Mouse (Mus musculus) neural tube, embryonic 14.5 days (tissue): ENCODE results near the gene Sgpp2. TPM values are rescaled to one million over a fixed set of nuclear protein-coding genes. Genes with fewer than 3 reads are reported as not detected.

Experiments
- ATAC-seq: fragments of 200-750 bp; cut with Nextera tagmentation; 2 replicates; pipeline ENCODE4 v1.8.0; 2017; ENCODE audit warnings: low read depth, mild to moderate bottlenecking, moderate TSS enrichment, moderate library complexity
- H3K27ac ChIP-seq: fragments of 300-500 bp; sonication (generic); 2 replicates; pipeline ENCODE4 v1.5.1; 2014; ENCODE audit warnings: low read depth, mild to moderate bottlenecking, control low read depth, low read length, moderate library complexity, mixed read lengths
- H3K27me3 ChIP-seq: fragments of 300-500 bp; sonication (generic); 2 replicates; pipeline ENCODE4 v1.6.1; 2014; ENCODE audit warnings: low read length; ENCODE audit not compliant: control insufficient read depth, insufficient read depth
- H3K36me3 ChIP-seq: fragments of 300-500 bp; sonication (generic); 2 replicates; pipeline ENCODE4 v1.6.1; 2014; ENCODE audit warnings: low read length, mixed read lengths; ENCODE audit not compliant: control insufficient read depth, insufficient read depth
- H3K4me1 ChIP-seq: fragments of 300-500 bp; sonication (generic); 2 replicates; pipeline ENCODE4 v1.6.1; 2014; ENCODE audit warnings: low read length; ENCODE audit not compliant: control insufficient read depth, insufficient read depth
- H3K4me2 ChIP-seq: fragments of 300-500 bp; sonication (generic); 2 replicates; pipeline ENCODE4 v1.6.1; 2014; ENCODE audit warnings: mild to moderate bottlenecking, low read depth, low read length, control low read depth
- H3K4me3 ChIP-seq: fragments of 300-500 bp; sonication (generic); 2 replicates; pipeline ENCODE4 v1.5.1; 2014; ENCODE audit warnings: low read depth, low read length, control low read depth, mixed read lengths
- H3K9ac ChIP-seq: fragments of 300-500 bp; sonication (generic); replicated peaks from 2 replicates; pipeline ENCODE4 v1.6.1; 2014; ENCODE audit warnings: low read depth, mild to moderate bottlenecking, control low read depth, low read length, mixed read lengths
- H3K9me3 ChIP-seq: fragments of 300-500 bp; sonication (generic); 2 replicates; pipeline ENCODE4 v1.6.1; 2016; ENCODE audit warnings: low read length; ENCODE audit not compliant: control insufficient read depth
- WGBS: fragments of 180-500 bp; shearing (Covaris S2); extraction: QIAGEN DNeasy Blood & Tissue Kit; methylation state at CpG from one replicate; pipeline ENCODE4 v1.1.7; 2014; 5-methylcytosine and 5-hydroxymethylcytosine counted together
- polyA plus RNA-seq: library from polyadenylated mRNA; unstranded; fragments of >200 nt; fragmentation: Nextera tagmentation; extraction: Ambion mirVana; gene quantifications from 2 replicates; pipeline ENCODE4 v1.2.1, GENCODE M21; 2014

The Sgpp2 gene
- polyA plus RNA-seq, 1 experiment from 2014 or later: 1.6 TPM

DNA sequence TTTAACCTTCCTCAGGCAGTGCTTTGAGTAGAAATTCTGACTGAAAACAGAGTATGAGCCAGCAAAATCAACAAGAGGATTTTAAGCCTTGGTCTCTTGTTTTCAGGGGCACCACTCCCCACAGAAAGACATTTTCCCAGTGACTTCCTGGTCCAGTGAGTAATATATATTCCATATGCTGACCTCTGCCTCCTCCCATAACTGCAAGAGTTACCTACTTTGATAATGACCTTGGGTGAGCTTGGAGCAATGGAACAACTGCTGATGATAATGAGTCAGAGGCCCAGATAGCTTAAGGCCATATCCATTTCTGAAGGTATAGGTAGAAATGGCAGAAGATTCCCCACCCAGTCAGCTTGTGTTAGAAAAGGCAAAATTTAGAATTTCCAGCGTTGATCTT, 43.1 kb downstream of the Sgpp2 start:
- no peak for ATAC-seq
- H3K27me3 ChIP-seq: no peaks in the 10 kb centered on the region
- no peak overlapping the region for H3K9ac ChIP-seq

DNA sequence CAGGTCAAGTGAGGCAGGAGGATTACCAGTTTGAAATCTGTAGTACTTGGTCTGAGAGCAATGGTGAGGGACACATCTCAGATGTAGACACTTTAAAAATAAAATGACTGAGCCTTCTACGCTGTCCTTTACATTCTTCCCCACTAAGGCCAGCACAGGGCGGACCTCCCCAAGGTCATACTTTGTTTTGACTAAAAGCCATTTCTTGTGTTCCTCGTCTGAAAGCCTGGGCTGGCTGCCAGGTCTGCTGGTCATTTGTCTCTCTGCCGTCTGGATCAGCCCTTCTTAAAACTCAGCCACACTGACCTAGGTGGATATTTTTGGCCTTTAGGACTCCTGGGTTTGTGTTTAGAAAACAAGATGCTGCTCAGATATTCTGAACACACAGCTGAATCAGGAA, 45.0 kb downstream of the Sgpp2 start:
- Histone ChIP-seq H3K9ac (no peak overlapping the region), H3K9me3 (no peaks in the 10 kb centered on the region), H3K4me3 (no peak overlapping the region), H3K4me2 (no peak overlapping the region), H3K27ac (no peak overlapping the region), H3K4me1 (no peaks in the 10 kb centered on the region), H3K27me3 (no peaks in the 10 kb centered on the region), H3K36me3 (no peaks in the 10 kb centered on the region)
- no peak for ATAC-seq
- WGBS: 28% methylated on average over 4 of the region's 4 CpGs

More for the DNA sequence above, 43.1 kb downstream of the Sgpp2 start:
- Histone ChIP-seq H3K36me3 (no peaks in the 10 kb centered on the region), H3K9me3 (no peaks in the 10 kb centered on the region), H3K4me3 (no peak overlapping the region), H3K27ac (no peak overlapping the region), H3K4me1 (no peaks in the 10 kb centered on the region), H3K4me2 (no peak overlapping the region)
- 68% methylated on average over 1 of the region's 1 CpGs for WGBS

DNA sequence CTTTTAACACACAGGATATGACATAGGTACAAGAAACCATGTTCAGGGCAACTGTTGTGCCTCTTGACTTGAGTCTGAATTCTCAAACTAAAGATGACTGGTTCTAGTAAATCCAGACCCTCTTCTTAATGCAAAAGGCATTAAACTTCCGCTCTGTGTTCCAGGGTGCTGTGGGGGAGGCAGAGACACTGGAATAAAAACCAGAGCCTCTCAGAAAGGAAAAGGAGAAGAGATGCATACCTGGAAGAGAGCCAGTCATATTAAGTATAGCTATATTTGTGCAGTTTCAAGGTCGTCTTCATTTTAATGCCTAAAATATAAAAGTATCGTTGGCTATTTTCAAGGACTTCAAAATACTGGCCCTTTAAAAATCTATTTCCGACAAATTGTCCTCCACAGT, 47.3 kb downstream of the Sgpp2 start:
- H3K4me2 ChIP-seq: no peak overlapping the region
- no peaks in the 10 kb centered on the region for H3K36me3 ChIP-seq
- H3K9me3 ChIP-seq: no peaks in the 10 kb centered on the region
- H3K4me1 ChIP-seq: no peaks in the 10 kb centered on the region
- H3K27ac ChIP-seq: no peak overlapping the region
- no peak overlapping the region for H3K4me3 ChIP-seq
- no peak overlapping the region for H3K9ac ChIP-seq
- 92% methylated on average over 4 of the region's 4 CpGs for WGBS
- no peak for ATAC-seq
- H3K27me3 ChIP-seq: no peaks in the 10 kb centered on the region

DNA sequence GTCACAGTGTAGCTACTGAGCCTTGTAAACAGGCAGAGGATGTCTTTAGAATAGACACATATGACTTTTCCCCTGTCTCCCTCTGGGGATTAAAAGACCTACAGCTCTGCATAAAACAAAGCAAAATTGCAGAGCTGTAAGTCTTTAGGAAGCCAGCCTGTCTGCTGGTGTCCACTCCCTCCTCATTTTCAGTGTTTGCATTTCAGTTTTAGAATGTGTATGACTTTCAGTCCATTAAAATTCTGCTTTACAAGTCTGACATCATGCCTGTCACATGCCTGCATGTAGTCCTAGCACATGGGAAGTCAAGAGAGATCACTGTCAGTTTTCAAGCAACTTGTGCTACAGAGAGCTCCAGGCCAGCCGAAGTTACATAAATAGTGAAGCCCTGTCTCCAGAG, 47.7 kb downstream of the Sgpp2 start:
- 85% methylated on average over 1 of the region's 1 CpGs for WGBS
- no peaks in the 10 kb centered on the region for H3K36me3 ChIP-seq

DNA sequence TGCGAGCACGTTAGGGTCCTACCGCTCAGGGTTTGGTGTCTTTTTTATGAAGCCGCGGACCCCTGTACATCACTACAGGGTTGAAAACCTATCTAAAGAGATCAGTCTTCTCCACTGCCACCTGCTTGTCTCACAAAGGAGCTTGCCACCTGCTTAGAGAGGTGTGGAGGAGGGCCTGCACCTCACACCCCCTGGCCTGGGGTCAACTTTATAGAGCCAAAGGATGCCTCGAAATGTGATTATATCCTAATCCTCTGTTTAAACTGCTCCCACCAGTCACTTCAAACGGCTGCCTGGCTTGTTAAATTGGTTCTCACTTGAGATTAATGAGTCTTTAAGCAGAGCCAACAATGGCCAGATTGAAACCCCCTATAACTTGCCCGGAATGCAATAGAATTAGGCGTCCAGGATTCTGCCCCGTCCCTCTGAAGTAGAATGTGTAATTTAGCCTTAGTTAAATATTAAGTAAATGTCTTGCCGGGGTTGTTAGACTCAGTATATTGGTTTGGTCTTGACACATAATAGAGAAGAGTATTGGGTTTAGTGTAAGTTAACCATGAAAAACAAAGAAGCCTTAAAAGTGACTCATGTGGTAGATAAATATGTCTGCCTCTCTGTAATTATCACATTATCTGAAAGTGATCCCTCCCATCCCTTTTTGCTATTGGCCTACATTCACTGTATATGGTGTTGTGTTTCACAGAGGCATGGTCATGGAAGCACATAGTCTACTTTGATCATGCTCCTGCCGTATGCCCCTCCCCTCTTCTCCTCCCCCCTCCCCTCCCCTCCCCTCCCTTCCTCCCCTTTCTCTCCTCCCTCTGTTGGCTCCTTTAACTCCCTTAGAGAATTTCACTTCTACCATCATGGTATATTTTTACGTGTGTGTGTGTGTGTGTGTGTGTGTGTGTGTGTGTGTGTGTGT, 54.1 kb downstream of the Sgpp2 start:
- H3K9ac ChIP-seq: no peak overlapping the region
- no peak for ATAC-seq
- H3K27ac ChIP-seq: no peak overlapping the region
- 40% methylated on average over 13 of the region's 13 CpGs for WGBS
- no peaks in the 10 kb centered on the region for H3K36me3 ChIP-seq
- H3K4me1 ChIP-seq: no peaks in the 10 kb centered on the region
- H3K4me2 ChIP-seq: no peak overlapping the region
- no peaks in the 10 kb centered on the region for H3K9me3 ChIP-seq
- no peaks in the 10 kb centered on the region for H3K27me3 ChIP-seq
- H3K4me3 ChIP-seq: no peak overlapping the region

More for the DNA sequence above, 47.7 kb downstream of the Sgpp2 start:
- no peaks in the 10 kb centered on the region for H3K4me1 ChIP-seq
- H3K27ac ChIP-seq: no peak overlapping the region
- ATAC-seq: no peak
- H3K9me3 ChIP-seq: no peaks in the 10 kb centered on the region
- H3K4me2 ChIP-seq: no peak overlapping the region
- no peak overlapping the region for H3K9ac ChIP-seq
- H3K27me3 ChIP-seq: no peaks in the 10 kb centered on the region
- H3K4me3 ChIP-seq: no peak overlapping the region

DNA sequence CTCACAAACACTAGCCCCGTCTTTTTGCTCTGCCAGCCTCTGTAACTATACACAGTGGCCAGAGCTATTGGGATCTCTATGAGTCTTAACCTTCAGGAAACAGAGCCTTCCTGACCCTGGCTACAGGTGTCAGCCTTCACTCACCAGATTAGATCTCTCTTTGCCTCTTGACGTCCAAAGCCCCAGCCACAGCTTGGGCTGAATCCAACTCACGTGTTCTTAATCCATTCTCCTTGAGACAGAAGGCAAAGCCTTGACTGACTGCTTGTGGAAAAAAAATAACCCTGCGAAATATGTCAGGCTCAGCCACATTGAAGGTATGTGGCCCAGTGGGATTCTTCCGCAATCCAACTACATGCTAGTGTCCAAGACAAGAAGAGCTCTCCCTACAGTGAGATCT, 57.7 kb downstream of the Sgpp2 start:
- Histone ChIP-seq H3K27me3 (no peaks in the 10 kb centered on the region), H3K9ac (no peak overlapping the region), H3K27ac (no peak overlapping the region), H3K4me2 (no peak overlapping the region), H3K36me3 (no peaks in the 10 kb centered on the region), H3K9me3 (0 out of 2 replicates have a peak, but pooled peaks cover 4% of the 10 kb centered on the region), H3K4me3 (no peak overlapping the region), H3K4me1 (no peaks in the 10 kb centered on the region; the same call in 1 of the 2 replicates)
- WGBS: 81% methylated on average over 5 of the region's 5 CpGs
- ATAC-seq: no peak

DNA sequence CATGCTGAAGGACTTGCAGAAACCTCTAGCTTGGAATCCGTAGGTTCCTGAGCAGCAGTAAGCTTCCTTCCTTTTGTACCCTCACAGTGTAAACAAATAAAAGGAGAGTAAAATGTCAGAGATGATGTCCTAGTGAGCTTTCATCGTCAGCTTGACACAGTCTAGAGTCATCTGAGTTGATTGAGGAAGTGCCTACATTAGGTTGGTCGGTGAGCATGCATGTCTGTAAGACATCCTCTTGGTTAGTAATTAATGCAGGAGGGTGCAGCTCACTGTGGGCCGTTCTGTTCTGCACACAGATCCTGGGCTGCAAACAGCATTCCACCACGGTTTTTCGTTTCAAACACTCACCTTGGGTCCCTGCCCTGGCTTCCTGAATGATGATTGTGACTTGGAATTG, 60.0 kb downstream of the Sgpp2 start:
- WGBS: 56% methylated on average over 6 of the region's 6 CpGs
- H3K9ac ChIP-seq: no peak overlapping the region
- H3K9me3 ChIP-seq: 0 out of 2 replicates have a peak, but pooled peaks cover 6% of the 10 kb centered on the region
- H3K36me3 ChIP-seq: no peaks in the 10 kb centered on the region
- H3K4me1 ChIP-seq: no peaks in the 10 kb centered on the region; the same call in 1 of the 2 replicates
- no peak for ATAC-seq
- no peaks in the 10 kb centered on the region for H3K27me3 ChIP-seq
- no peak overlapping the region for H3K27ac ChIP-seq
- no peak overlapping the region for H3K4me3 ChIP-seq
- no peak overlapping the region for H3K4me2 ChIP-seq

- ATAC-seq: no peak; the same call in 1 of the 2 replicates
- no peaks in the 10 kb centered on the region for H3K27me3 ChIP-seq
- WGBS: 77% methylated on average over 2 of the region's 2 CpGs
- no peaks in the 10 kb centered on the region for H3K36me3 ChIP-seq
- H3K4me2 ChIP-seq: no peak overlapping the region
- H3K27ac ChIP-seq: no peak overlapping the region
- no peak overlapping the region for H3K9ac ChIP-seq
- H3K4me1 ChIP-seq: no peaks in the 10 kb centered on the region; the same call in 1 of the 2 replicates
- H3K9me3 ChIP-seq: 0 out of 2 replicates have a peak, but pooled peaks cover 6% of the 10 kb centered on the region
- no peak overlapping the region for H3K4me3 ChIP-seq
Observed at GRCm38 (mm10) chr1:78371569-78372236, 61.6 kb downstream of the Sgpp2 start.

GRCm38 (mm10) chr1:78372316-78372715, 62.2 kb downstream of the Sgpp2 start:
- H3K4me3 ChIP-seq: no peak overlapping the region
- H3K4me1 ChIP-seq: no peaks in the 10 kb centered on the region; the same call in 1 of the 2 replicates
- WGBS: 91% methylated on average over 9 of the region's 9 CpGs
- no peak overlapping the region for H3K27ac ChIP-seq
- H3K27me3 ChIP-seq: no peaks in the 10 kb centered on the region
- H3K9ac ChIP-seq: no peak overlapping the region
- no peak overlapping the region for H3K4me2 ChIP-seq
- no peaks in the 10 kb centered on the region for H3K36me3 ChIP-seq
- 0 out of 2 replicates have a peak, but pooled peaks cover 6% of the 10 kb centered on the region for H3K9me3 ChIP-seq
- no peak for ATAC-seq
